Mouse (Mus musculus) cerebellum, adult 9-10 months (tissue): Measurements from ENCODE around the gene Btbd17.

ENCODE experiments used
- DNase-seq: peaks from one replicate; pipeline ENCODE4 v3.0.0; 2022

Btbd17 gene

GRCm38 (mm10) chr11:114795848-114796322, at the start of gene Btbd17:
Gene Btbd17 (minus strand): TSS chr11:114795945.
- DNase-seq: peak; percentile 79

GRCm38 (mm10) chr11:114844464-114845220, 48.9 kb upstream of the Btbd17 start:
- DNase-seq: no peak

- no peak for DNase-seq
Measured at GRCm38 (mm10) chr11:114843818-114844463, 48.2 kb upstream of the Btbd17 start.

GRCm38 (mm10) chr11:114833166-114833565, 37.4 kb upstream of the Btbd17 start:
- no peak for DNase-seq

- DNase-seq: no peak
Measured at GRCm38 (mm10) chr11:114830433-114830773, 34.7 kb upstream of the Btbd17 start.

- peak; percentile 95 for DNase-seq
Measured at GRCm38 (mm10) chr11:114829499-114830432, 34.0 kb upstream of the Btbd17 start.

GRCm38 (mm10) chr11:114826686-114827085, 30.9 kb upstream of the Btbd17 start:
- DNase-seq: no peak

- DNase-seq: no peak
Measured at GRCm38 (mm10) chr11:114823199-114823725, 27.5 kb upstream of the Btbd17 start.

- peak; percentile 85 for DNase-seq
Measured at GRCm38 (mm10) chr11:114822727-114823126, 27.0 kb upstream of the Btbd17 start.

- DNase-seq: no peak
Measured at GRCm38 (mm10) chr11:114821325-114821724, 25.6 kb upstream of the Btbd17 start.

GRCm38 (mm10) chr11:114820444-114820843, 24.7 kb upstream of the Btbd17 start:
- no peak for DNase-seq

- DNase-seq: no peak
Measured at GRCm38 (mm10) chr11:114819110-114819509, 23.4 kb upstream of the Btbd17 start.

GRCm38 (mm10) chr11:114818185-114818584, 22.4 kb upstream of the Btbd17 start:
- no peak for DNase-seq

- DNase-seq: no peak
Measured at GRCm38 (mm10) chr11:114816934-114817333, 21.2 kb upstream of the Btbd17 start.

- DNase-seq: no peak
Measured at GRCm38 (mm10) chr11:114814873-114815592, 19.3 kb upstream of the Btbd17 start.

GRCm38 (mm10) chr11:114812731-114813240, 17.0 kb upstream of the Btbd17 start:
- DNase-seq: peak; percentile 96

- no peak for DNase-seq
Measured at GRCm38 (mm10) chr11:114810344-114810743, 14.6 kb upstream of the Btbd17 start.

GRCm38 (mm10) chr11:114809371-114809770, 13.6 kb upstream of the Btbd17 start:
- DNase-seq: no peak

- DNase-seq: peak; percentile 79
Measured at GRCm38 (mm10) chr11:114807686-114808427, 12.1 kb upstream of the Btbd17 start.

- DNase-seq: no peak
Measured at GRCm38 (mm10) chr11:114807025-114807424, 11.3 kb upstream of the Btbd17 start.

GRCm38 (mm10) chr11:114803990-114804389, 8.2 kb upstream of the Btbd17 start:
- no peak for DNase-seq
